Mouse (Mus musculus): ENCODE results near the gene Cyp2b9. TPM values are rescaled to one million over a fixed set of nuclear protein-coding genes. Genes with fewer than 3 reads are reported as not detected.
"Not testable (repeated sequence)": the region's sequence is repeated elsewhere in the genome, so short reads cannot be mapped to it uniquely, and the experiment has no call there.

The Cyp2b9 gene
- not detected in 2 replicates for polyA plus RNA-seq (2016; fragmentation: Nextera tagmentation; extraction: Ambion mirVana)

DNA sequence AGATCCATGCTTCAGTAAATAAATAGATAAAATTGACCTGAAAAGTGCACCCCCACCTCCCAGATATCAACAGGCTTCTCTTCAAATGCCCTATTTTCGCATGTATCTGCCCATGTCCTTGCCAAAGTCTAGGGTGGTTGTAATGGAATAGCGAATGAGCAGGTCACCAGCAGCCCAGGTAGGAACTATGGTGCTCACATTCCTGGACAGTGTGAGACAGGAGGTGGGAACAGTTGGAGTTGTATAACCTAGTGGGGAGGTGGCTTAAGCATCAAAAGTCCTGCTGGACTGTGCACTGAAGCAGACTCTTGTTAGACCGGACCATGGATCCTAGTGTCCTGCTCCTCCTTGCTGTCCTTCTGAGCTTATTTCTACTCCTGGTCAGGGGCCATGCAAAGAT is at the start of gene Cyp2b9:
Gene Cyp2b9, plus strand, starts transcription at position 301 of the 400 bp plus-strand sequence.
- H3K9me3 ChIP-seq: not testable (repeated sequence)
- 64% methylated on average over 2 of the region's 3 CpGs for WGBS

DNA sequence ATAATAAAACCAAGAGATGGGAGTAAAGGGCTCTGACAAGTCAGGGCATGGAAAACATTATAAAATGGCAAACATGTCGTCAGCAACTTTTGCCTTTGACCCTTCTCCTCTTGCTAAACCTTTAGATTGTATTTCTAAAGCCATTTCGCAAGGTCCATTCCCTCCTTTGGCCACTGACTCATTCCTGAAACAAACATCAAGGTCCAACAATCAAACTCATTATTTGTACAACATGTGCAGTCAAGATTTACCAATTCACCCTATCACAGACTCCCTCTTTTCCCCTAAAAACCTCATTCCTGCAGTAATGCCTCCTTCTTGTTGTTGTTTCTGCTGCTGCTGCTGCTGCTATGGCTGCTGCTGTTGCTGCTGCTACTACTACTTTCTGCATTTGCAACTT is 33.6 kb upstream of the Cyp2b9 start:
- H3K4me2 ChIP-seq; H3K4me1 ChIP-seq (replicated peaks); H3K36me3 ChIP-seq; H3K9ac ChIP-seq (replicated peaks); H3K27me3 ChIP-seq; H3K9me3 ChIP-seq; ATAC-seq (ENCODE audit: insufficient number of reproducible peaks, insufficient read depth, low FRiP score, low TSS enrichment, low read depth); H3K4me3 ChIP-seq (replicated peaks); H3K27ac ChIP-seq: not testable (repeated sequence)
- WGBS: no CpG with 5 or more reads among the region's 2 CpGs

More for the DNA sequence above, at the start of gene Cyp2b9:
- not testable (repeated sequence) for H3K9ac ChIP-seq (replicated peaks); H3K4me2 ChIP-seq; H3K4me1 ChIP-seq (replicated peaks); ATAC-seq (ENCODE audit: insufficient number of reproducible peaks, insufficient read depth, low FRiP score, low TSS enrichment, low read depth); H3K27me3 ChIP-seq; H3K4me3 ChIP-seq (replicated peaks); H3K27ac ChIP-seq; H3K36me3 ChIP-seq

DNA sequence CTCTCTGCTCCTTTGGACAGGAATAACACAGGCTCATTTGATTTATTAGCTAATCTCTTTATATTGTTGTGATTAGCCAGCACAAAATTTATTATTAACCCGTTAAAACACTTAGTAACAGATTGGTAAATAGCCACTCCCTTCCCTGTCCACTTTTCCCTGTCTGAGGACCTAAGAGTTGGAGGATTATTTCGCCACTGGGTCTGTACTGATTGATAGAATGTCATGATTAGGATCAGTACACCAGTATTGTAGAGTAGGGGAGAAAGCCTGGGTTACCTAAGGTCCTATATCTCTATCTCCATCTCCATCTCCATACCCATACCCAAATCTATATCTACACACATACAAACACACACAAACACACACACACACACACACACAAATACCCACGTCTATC is 29.6 kb upstream of the Cyp2b9 start:
- H3K36me3 ChIP-seq; H3K27ac ChIP-seq; H3K9ac ChIP-seq (replicated peaks); ATAC-seq (ENCODE audit: insufficient number of reproducible peaks, insufficient read depth, low FRiP score, low TSS enrichment, low read depth); H3K4me2 ChIP-seq; H3K27me3 ChIP-seq; H3K4me3 ChIP-seq (replicated peaks); H3K9me3 ChIP-seq; H3K4me1 ChIP-seq (replicated peaks): not testable (repeated sequence)
- WGBS: 86% methylated on average over 1 of the region's 3 CpGs

DNA sequence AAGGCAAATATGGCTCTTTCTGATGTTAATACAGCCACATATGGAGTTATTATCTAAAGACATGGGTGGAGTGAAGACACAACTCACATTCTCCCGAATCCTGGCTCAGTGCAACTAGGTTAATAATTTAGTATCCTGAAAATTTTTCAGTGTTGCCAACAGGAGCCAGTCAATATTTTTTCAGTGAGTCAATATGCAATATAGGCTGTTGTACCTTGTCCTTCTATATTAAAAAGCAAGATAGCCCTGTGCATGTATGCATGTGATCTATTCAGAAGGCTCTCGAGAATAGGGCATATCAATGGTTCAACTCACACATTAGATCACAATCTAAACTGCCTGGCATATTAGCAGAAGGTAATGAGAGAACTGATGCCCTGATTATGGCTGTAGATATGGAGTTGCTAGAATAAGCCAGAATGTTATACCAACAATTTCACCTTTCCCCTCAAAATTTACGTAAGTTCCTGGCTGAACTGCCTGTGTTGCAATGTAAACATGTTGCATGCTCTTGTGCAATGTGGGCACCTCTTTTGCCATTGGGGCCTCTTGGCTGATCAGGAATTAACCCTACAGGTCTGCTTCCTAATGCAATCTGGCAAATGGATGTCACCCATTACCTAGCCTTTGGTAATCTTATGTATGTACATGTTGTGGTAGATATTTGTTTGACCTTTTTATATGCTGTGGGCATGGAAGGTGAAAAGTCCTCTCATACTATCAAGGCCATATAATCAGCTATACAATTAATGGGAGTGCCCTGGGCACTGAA is 4.3 kb upstream of the Cyp2b9 start:
- not testable (repeated sequence) for H3K36me3 ChIP-seq; H3K4me1 ChIP-seq (replicated peaks); H3K9me3 ChIP-seq; H3K9ac ChIP-seq (replicated peaks); ATAC-seq (ENCODE audit: insufficient number of reproducible peaks, insufficient read depth, low FRiP score, low TSS enrichment, low read depth); H3K27me3 ChIP-seq; H3K4me2 ChIP-seq; H3K27ac ChIP-seq; H3K4me3 ChIP-seq (replicated peaks)
- WGBS: 82% methylated on average over 3 of the region's 3 CpGs

DNA sequence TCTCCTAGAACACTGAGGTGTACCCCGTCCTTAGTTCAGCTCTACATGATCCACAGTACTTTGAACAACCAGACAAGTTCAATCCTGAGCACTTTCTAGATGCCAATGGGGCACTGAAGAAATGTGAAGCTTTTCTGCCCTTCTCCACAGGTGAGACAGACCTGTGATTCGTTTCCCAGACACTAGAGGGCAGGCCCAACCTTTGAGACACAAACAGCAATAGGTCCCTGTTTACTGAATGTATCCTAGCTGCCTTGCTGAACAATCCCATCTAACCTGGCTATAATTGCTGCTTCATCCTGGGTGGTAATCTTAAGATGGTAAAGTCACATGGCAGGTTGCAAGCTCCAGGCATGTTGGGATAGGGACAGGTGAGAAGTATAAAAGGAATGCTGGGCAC is 27.9 kb downstream of the Cyp2b9 start:
- Histone ChIP-seq H3K4me1 (replicated peaks) (no peaks in the 10 kb centered on the region), H3K36me3 (no peaks in the 10 kb centered on the region), H3K4me2 (no peak overlapping the region), H3K27ac (no peak overlapping the region), H3K9ac (replicated peaks) (no peak overlapping the region), H3K27me3 (no peaks in the 10 kb centered on the region), H3K4me3 (replicated peaks) (no peak overlapping the region), H3K9me3 (peaks cover 49% of the 10 kb centered on the region)
- WGBS: 26% methylated on average over 2 of the region's 2 CpGs
- no peak for ATAC-seq (ENCODE audit: insufficient number of reproducible peaks, insufficient read depth, low FRiP score, low TSS enrichment, low read depth)

DNA sequence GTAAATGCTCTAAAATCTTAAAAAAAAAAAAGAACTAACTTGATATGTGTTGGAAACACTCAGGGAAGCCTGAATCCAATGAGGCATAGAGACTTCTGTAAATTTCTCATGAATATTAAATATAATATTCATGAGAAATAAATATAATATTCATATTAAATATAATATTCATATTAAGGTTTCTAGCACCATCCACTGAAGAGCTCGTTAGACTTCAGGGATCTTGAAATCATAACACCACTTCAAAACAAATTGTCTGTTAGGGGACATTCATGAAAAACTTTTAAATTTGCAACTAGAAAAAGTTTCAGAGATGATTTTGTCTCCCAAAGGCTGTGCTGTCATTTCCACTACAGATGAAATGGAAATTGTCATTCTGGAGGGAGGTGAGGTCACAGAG is 86.8 kb downstream of the Cyp2b9 start, which contains the start of gene Vmn1r184:
Gene Vmn1r184, plus strand, starts transcription at position 301 of the 400 bp plus-strand sequence.
- not testable (repeated sequence) for H3K9me3 ChIP-seq; H3K27ac ChIP-seq; H3K4me3 ChIP-seq (replicated peaks); H3K36me3 ChIP-seq; H3K27me3 ChIP-seq; ATAC-seq (ENCODE audit: insufficient number of reproducible peaks, insufficient read depth, low FRiP score, low TSS enrichment, low read depth); H3K4me1 ChIP-seq (replicated peaks); H3K9ac ChIP-seq (replicated peaks); H3K4me2 ChIP-seq
- 78% methylated on average over 1 of the region's 1 CpGs for WGBS

Other genes with a start within 250 kb of the Cyp2b9 start
- not detected in 2 replicates for gene Cyp2b13, start 111.9 kb upstream of the Cyp2b9 start, polyA plus RNA-seq (2016; fragmentation: Nextera tagmentation; extraction: Ambion mirVana)
- not detected in 2 replicates for gene Vmn1r184, start 86.9 kb downstream of the Cyp2b9 start, polyA plus RNA-seq (2016; fragmentation: Nextera tagmentation; extraction: Ambion mirVana)
- not detected in 2 replicates for gene Cyp2a4, start 133.8 kb downstream of the Cyp2b9 start, polyA plus RNA-seq (2016; fragmentation: Nextera tagmentation; extraction: Ambion mirVana)
- not detected in 2 replicates for gene Nlrp9c, start 230.3 kb downstream of the Cyp2b9 start, polyA plus RNA-seq (2016; fragmentation: Nextera tagmentation; extraction: Ambion mirVana)

All from limb, embryonic 12.5 days (tissue).